Mouse (Mus musculus) skeletal muscle tissue, adult 2 months (tissue): ENCODE results near the gene Glis1.
A peak's percentile ranks its signal among the peaks of the same experiment; 100 is the strongest.

Experiments used
- DNase-seq: peaks from one replicate; pipeline ENCODE4 v3.0.0-alpha.2; 2012; ENCODE audit warnings: low read depth, low spot score

The Glis1 gene

DNA sequence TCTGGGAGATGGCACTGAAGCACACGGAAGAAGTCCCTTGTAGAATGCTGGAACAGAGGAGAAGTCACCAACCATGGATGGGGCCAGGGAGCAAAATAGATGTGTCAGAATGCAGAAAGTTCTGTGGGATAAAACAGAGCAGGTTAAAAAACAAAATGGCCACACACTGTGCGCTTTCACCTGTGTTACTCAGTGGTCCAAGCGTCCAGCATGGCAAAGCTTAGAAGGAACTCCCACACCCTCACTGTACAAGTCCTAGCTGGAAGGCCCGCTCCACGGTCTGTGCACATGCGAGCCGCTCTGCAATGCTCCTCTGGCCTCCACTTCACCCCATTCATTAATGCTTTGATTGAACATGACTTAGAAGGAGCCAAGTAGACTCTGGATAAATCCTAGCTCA, 81.2 kb downstream of the Glis1 start:
- no peak for DNase-seq

DNA sequence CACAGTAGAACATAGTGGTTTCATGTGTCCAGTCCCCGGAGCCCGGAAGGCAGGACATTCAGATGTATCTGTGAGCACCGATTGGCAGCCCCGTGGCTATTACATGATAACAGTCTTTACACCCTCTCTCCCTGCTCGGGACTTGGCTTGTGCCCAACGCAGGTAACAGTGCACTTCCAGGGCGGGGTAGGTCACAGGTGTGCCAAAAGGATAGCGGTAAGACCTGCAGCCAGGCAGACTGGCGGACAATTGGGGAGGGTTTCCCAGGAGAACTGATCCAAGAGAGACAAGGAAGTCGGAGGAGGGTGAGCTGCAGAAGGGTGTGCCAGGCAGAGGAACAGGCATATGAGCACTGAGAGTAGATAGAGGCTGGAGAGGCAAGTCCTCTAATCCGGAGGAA, 84.4 kb downstream of the Glis1 start:
- DNase-seq = no peak

DNA sequence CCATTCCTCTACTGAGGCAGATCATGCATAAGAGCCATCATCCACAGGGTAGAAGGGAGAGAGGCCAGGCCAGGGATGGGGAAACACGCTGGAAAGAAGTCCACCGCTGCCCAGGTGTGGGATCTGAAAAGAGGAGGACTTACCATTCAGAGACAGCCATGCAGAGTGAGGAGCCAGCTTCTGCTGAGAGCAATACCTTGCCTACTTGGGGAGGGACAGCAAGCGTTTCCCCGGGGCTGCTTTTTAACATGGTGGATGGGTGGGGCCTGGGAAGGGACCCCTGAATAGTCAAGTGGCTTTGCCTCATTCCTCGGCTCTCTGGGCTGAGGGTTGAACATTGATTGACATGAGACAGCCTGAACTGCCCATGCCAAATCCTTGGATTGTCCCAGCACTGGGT, 85.7 kb downstream of the Glis1 start:
- DNase-seq = no peak

- no peak for DNase-seq
Measured at GRCm38 (mm10) chr4:107520816-107521215, 86.4 kb downstream of the Glis1 start.

GRCm38 (mm10) chr4:107523607-107524151, 89.3 kb downstream of the Glis1 start:
- DNase-seq = no peak

DNA sequence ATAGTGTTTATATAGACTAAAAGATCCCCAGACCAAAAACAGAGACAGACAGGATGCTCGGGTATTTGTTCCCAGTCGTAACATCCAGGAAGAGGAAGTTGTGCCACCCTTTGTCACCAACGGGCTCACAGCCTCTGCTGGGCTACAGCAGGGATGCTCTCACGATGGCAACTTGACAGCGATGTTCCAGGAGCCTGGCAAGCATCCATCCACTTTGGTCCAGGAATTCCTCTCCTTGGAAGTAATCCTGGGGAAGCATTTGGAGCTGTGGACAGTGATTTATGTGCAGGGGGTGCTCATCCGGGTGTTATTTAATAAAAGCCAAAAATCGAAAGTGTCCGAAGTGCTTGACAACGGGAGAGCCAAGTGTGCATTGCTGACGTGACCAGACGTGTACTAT, 100.7 kb downstream of the Glis1 start:
- no peak for DNase-seq

GRCm38 (mm10) chr4:107538116-107538515, 103.7 kb downstream of the Glis1 start:
- DNase-seq = no peak

DNA sequence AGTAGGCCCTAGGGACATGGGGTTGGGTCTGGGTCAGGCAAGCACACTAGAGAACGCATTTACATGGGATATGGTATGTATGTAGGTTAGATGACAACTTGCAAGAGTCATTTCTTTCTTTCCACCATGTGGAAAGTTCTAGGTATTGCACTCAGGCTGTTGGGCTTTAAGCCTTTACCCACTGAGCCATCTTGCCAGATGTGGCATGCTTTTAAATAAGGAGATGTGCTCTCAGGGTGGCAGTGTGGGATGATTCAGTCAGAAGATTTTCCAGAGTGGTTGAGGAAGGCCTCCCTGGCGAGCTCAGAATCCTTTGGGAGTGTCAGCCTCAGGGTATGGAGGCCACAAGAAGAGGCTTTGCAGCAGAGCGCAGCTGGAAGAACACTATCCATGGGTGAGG, 104.2 kb downstream of the Glis1 start:
- DNase-seq = no peak

DNA sequence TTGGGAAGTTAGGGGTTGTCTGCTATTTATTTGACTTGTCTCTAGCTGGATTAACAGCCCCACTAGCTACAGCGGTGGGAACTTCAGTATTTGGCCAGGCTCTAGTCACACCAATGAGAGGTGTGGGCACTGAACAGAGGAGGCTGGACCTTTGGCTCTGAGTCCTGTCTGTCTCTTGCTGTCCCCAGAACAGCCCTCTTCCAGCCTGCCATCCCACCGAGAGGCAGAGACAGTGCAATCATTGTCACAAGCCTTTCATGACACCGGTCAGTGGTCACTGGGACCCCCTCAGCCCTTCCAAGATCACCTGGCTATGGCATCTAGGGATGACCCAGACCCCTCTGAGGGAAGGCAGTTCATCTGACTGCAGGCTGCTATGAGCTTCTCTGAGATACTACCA, 104.6 kb downstream of the Glis1 start:
- no peak for DNase-seq

DNA sequence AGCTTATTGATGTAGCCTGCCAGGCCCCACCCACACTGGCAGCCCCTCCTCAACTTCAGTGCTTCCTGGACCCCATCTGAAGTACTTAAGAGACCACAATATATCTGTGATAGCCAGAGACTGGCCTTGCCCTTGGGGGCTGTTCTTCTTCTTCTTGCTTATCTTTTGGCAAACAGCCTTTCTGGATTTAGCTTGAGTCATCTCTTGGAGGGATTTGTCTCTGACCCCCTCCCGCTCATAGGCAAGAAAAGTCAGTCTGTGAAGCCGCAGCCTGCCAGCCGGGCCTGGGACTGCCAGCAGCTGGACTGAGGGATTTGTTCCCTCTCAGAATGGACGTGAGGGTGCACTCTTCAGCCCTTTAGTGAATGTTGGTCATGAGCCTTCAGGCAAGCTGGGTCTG, 107.4 kb downstream of the Glis1 start:
- DNase-seq = no peak

GRCm38 (mm10) chr4:107544843-107545242, 110.5 kb downstream of the Glis1 start:
- no peak for DNase-seq

DNA sequence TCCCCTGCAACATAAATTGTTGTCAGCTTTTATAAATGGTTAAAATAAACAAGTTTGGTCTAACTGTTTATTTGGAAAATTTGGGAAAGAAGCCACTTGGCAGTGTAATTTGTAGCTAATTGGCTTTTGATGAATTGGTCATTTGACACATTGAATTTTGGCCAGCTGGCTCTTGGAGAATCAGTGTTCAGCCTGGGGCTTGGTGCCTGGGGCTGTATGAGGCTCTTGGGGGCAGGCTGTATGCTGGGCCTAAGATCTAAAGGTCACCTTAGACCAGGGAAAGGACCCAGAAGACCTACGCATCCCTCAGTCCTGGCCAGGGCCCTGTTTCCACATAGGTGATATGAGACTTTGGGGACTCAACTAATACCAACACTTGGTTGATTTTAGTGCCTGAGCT, 111.3 kb downstream of the Glis1 start:
- no peak for DNase-seq

DNA sequence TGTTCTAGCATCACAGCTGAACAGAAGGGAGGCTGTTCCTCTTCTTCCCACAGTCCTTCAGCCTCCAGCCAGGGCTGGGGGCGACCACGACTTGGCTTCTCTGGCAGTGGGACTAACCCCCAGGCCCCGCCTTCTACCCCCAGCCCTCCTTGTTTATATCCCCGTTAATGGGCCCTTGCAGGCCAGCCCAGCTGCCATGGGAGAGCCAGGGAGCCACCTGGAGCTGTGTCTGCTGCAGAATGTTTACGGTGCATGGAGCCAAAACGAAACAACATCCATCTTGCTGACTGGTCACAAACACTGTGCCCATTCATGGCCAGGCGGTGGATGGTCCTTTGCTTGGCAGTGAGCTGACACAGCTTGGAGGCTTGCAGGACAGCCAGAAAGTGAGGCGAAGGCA, 112.1 kb downstream of the Glis1 start:
- peak; percentile 42 for DNase-seq

GRCm38 (mm10) chr4:107550096-107550495, 115.7 kb downstream of the Glis1 start:
- no peak for DNase-seq

- no peak for DNase-seq
Measured at GRCm38 (mm10) chr4:107550546-107550945, 116.2 kb downstream of the Glis1 start.

GRCm38 (mm10) chr4:107552696-107553095, 118.3 kb downstream of the Glis1 start:
- no peak for DNase-seq

- DNase-seq = no peak
Measured at GRCm38 (mm10) chr4:107553774-107554173, 119.4 kb downstream of the Glis1 start.

DNA sequence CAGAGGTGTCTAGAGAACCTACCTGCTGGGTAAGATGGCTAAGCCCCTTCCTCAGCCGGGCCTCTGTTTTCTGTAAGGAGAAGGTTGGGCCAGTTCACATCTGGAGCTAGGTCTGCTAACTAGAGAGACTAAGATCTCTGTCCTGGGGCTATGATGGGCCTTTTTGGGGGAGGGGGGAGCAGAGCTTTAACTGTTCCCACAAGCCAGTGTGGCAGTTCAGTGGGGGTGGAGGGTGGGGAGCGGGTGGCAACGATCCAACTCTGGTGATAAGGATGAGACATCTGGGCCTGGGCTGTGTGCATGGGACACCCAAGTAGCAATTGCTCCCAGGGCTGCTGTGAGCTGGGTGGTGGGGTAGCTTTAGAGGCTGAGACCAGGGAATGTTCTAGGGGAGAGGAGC, 124.4 kb downstream of the Glis1 start:
- no peak for DNase-seq

GRCm38 (mm10) chr4:107561056-107561455, 126.7 kb downstream of the Glis1 start:
- DNase-seq = no peak

GRCm38 (mm10) chr4:107568159-107568558, 133.8 kb downstream of the Glis1 start:
- DNase-seq = no peak

DNA sequence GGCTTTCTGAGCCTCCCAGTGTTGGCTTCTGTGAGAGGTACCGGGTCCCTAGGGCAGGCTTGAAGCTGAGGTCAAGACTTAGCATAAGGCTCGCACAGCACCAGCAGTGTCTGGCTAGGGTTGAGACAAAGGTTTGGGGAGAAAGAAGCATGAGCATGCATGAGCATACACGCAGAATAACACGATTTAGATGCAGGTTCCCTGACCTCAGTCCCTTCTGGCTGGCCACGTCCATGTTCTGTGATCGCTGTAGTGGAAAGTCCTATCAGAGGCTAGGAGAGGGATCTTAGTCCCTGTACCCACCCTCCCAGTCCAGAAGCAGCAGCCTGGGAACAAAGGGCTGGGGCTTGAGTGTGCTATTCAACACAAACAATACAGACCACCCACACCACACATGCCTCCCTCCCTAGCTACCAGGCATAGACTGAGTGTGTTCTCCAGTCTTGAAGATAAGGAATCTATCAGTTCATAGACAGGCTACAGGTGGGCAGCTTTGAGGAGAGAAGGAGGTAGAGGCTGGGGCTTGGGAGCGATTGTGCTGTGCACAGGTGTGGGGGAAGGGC, 134.6 kb downstream of the Glis1 start:
- DNase-seq = no peak

DNA sequence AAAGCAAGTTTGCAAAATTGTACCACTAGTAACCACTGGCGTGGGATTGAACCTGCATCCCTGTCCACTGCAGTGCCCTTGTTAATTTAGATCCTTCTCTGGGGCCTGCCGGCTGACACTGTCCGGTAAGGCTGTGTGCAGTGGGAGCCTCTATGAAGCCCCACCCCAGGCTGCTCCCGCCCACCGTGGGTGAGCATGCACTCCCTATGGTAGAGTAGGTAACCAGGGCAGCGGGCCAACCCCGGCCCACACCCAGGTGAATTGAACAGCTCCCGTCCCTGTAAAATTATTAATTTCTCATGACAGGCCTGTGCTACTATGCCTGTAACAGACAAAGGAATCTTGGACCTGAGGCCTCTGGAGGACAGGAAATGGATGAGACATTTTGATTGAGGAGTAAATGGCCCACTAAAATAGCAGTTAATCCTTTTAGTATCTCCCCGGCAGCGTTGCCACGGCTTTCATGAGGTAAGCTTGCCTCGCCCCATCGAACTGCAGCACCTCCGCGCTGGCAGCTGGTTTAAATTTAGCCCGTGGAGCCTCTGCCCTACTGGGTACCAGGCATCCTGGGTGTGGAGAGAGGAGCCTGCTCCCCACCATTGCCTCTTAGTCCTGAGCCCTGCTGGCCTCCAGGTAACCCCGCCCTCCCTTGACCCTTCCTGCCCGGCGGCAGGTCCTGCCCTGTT, 136.1 kb downstream of the Glis1 start:
- DNase-seq = no peak

DNA sequence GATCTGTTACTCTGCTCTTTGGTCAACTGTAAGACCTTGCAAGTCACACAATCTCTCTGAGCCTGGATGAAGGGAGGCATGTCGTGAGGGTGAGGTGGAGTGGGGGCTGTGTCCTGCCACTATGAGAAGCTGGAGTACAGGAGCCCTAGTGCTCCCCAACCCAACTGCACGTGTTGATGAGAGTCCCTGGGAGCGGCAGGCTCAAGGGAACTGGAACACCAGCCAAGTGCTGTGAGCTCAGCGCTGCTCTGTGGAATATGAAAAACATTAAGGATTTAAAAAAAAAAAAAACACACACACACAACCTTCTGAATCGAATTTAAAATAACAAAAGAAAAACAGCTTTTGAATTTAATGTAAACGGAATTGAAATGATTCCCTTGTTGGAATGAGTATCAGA, 141.4 kb downstream of the Glis1 start:
- no peak for DNase-seq

GRCm38 (mm10) chr4:107576742-107577141, 142.4 kb downstream of the Glis1 start:
- DNase-seq = no peak
